Mouse (Mus musculus): ENCODE data around the gene Hoxb4. TPM values are rescaled to one million over a fixed set of nuclear protein-coding genes. Genes with fewer than 3 reads are reported as not detected.
A peak's percentile ranks its signal among the peaks of the same experiment; 100 is the strongest.

Hoxb4 gene
- polyA plus RNA-seq, 1 experiment from 2014 or later = 10.2 TPM

DNA sequence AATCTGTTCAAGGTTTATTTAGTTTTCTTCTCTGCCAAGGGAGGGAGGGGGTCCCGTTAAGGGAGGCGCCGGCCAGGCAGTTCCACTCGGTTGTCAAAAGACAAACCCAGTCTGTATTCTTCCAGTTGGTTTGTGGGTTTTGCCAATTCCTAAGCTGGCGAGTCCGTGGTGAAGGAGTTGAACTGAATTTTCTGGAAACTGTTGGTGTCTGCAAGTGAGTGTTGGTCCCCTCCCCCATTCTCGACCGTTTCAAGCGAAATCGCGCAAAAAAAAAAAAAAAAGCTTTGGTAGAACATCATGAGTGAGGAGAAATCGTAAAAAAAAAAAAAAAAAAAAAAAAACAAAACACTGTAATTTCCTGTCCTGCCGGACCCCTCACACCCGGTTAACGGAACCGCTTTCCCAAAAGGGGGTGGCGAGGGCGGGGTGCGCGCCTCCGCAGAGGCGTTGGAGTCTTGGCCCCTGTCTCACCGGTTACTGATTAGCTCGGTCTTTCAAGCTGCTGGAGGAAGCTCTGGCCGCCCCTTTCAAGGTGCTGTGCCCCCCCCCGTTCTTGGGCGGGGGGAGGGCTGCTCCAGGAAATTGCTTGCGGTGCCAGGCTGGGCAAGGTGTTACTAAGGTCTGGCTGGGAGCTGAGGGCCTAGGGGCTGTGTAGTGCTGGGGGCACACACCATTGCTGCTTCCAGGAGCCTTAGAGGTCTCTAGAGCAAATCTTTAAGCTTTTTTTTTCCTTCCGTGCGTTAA lies 22.8 kb upstream of the Hoxb4 start:
- H3K9ac ChIP-seq = peak overlapping the region; percentile 100
- H3K4me2 ChIP-seq (replicated peaks) = peak overlapping the region; percentile 100
- peaks cover 28% of the 10 kb centered on the region for H3K4me1 ChIP-seq
- H3K27me3 ChIP-seq (replicated peaks) = no peaks in the 10 kb centered on the region
- under 1% methylated on average over 30 of the region's 30 CpGs for whole genome bisulfite sequencing
- peak overlapping the region; percentile 99 for H3K27ac ChIP-seq
- no peak for ATAC-seq (ENCODE audit: low FRiP score, low read depth)
- H3K9me3 ChIP-seq = no peaks in the 10 kb centered on the region
- no peaks in the 10 kb centered on the region for H3K36me3 ChIP-seq
- H3K4me3 ChIP-seq = peak overlapping the region; percentile 99

DNA sequence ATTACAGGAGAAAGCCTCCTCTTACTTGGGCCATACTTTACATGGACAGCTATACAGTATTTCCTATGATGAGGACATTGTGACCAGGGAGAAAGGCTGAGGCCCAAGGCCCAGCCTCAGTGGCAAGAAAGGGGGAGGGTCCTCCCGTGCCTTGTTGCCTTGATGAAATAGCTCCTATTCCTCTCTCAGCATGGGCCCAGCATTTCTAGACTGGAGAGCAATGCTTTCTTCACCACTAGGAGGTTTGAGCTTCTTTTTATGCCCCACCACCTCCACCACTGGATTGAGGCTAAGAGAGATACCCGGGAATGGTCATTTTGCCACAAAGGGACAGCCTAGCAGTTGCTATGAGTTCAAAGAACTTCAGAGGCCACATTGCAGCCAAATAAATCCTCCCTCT lies 21.1 kb upstream of the Hoxb4 start:
- Histone ChIP-seq H3K9me3 (no peaks in the 10 kb centered on the region), H3K4me2 (replicated peaks) (peak overlapping the region; percentile 100), H3K9ac (peak overlapping the region; percentile 100), H3K4me1 (peaks cover 28% of the 10 kb centered on the region), H3K36me3 (peaks cover 14% of the 10 kb centered on the region), H3K4me3 (peak overlapping the region; percentile 99), H3K27ac (peak overlapping the region; percentile 99), H3K27me3 (replicated peaks) (no peaks in the 10 kb centered on the region)
- ATAC-seq (ENCODE audit: low FRiP score, low read depth) = no peak
- 3% methylated on average over 2 of the region's 2 CpGs for WGBS

DNA sequence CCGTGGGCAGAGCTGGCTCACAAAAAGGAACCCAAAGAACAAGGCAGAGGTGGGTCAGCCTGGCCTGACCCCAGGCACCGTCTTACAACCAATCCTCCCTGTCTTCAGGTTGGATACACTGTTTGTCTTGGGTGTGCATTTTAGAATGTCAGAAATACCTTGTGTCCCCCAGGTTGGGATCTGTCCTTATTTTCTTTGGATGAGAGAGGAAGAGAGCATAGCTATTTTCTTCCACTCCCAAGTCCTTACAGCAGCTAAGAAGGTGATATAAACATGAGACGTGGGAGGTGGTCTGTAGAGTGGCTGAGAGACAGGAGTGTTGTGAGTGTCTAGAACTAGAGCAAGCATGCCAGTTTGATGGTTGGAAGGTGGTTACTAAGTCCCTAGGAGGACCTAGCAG lies 20.6 kb upstream of the Hoxb4 start:
- no peaks in the 10 kb centered on the region for H3K9me3 ChIP-seq
- peaks cover 33% of the 10 kb centered on the region for H3K4me1 ChIP-seq
- H3K4me3 ChIP-seq = peak overlapping the region; percentile 99
- ATAC-seq (ENCODE audit: low FRiP score, low read depth) = no peak
- H3K27ac ChIP-seq = peak overlapping the region; percentile 99
- no peaks in the 10 kb centered on the region for H3K27me3 ChIP-seq (replicated peaks)
- H3K36me3 ChIP-seq = peaks cover 15% of the 10 kb centered on the region
- H3K4me2 ChIP-seq (replicated peaks) = peak overlapping the region; percentile 100
- peak overlapping the region; percentile 100 for H3K9ac ChIP-seq
- 4% methylated on average over 3 of the region's 3 CpGs for WGBS

DNA sequence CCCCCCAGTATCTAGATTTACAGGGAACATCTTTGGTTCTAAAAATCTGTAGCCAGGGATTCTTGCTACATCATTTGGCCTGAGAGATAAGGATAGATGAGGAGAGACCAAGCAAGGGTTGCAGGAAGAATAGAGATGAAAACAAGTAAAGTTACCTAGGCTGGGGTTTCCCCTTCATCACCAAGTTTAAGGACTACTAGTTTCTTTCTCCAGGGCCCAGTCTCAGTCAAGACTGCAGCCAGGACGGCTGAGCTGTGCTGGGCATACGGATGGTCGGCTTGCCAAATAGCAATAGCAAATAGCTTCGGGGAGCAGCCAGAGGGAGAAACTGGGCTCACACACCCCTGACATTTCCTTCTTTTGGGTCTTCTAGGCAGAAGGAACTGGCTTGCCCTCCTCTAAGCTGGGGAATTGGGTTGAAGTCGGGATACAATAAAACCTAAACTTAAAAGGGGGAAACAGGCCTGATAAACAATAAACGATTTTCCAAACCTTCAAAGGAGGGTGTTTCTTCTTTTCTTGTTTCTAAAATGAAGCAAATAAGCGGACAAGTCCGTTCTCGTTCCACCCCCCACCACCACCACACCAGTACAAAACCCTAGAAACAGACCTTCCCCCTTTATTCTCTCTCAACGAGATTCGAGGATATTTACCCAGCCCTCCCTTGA lies 20.0 kb upstream of the Hoxb4 start:
- no peaks in the 10 kb centered on the region for H3K27me3 ChIP-seq (replicated peaks)
- H3K9me3 ChIP-seq = no peaks in the 10 kb centered on the region
- peaks cover 15% of the 10 kb centered on the region for H3K36me3 ChIP-seq
- H3K4me1 ChIP-seq = peaks cover 34% of the 10 kb centered on the region
- H3K27ac ChIP-seq = peak overlapping the region; percentile 99
- ATAC-seq (ENCODE audit: low FRiP score, low read depth) = no peak
- H3K4me3 ChIP-seq = peak overlapping the region; percentile 99
- peak overlapping the region; percentile 100 for H3K4me2 ChIP-seq (replicated peaks)
- WGBS = 3% methylated on average over 11 of the region's 11 CpGs
- peak overlapping the region; percentile 100 for H3K9ac ChIP-seq

DNA sequence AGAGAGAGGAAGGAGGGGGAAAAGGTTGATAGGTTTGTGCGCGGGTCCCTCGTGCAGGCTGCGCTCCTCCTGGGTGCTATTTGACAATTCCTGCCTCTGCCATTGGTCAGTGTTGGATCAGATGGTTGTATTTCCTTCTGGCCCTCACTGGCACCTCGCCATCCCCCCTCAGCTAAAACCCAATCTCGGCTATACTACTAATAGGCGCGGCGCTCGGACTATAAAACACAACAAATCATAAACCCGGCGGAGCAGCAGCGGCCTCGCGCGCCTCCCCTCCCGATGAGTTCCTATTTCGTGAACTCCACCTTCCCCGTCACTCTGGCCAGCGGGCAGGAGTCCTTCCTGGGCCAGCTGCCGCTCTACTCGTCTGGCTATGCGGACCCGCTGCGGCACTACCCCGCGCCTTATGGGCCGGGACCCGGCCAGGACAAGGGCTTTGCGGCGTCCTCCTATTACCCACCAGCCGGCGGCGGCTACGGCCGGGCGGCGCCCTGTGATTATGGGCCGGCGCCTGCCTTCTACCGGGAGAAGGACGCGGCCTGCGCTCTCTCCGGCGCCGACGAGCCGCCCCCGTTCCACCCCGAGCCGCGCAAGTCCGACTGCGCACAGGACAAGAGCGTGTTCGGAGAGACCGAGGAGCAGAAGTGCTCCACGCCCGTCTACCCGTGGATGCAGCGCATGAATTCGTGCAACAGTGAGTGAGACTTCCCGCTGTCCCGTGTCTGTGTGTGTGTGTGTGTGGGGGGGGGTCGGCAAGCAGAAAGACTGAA lies 19.0 kb upstream of the Hoxb4 start:
- H3K4me3 ChIP-seq = peak overlapping the region; percentile 99
- H3K9ac ChIP-seq = peak overlapping the region; percentile 100
- H3K9me3 ChIP-seq = no peaks in the 10 kb centered on the region
- no peak for ATAC-seq (ENCODE audit: low FRiP score, low read depth)
- peaks cover 18% of the 10 kb centered on the region for H3K36me3 ChIP-seq
- under 1% methylated on average over 66 of the region's 66 CpGs for WGBS
- peak overlapping the region; percentile 100 for H3K4me2 ChIP-seq (replicated peaks)
- no peaks in the 10 kb centered on the region for H3K27me3 ChIP-seq (replicated peaks)
- H3K27ac ChIP-seq = peak overlapping the region; percentile 99
- peaks cover 40% of the 10 kb centered on the region for H3K4me1 ChIP-seq

DNA sequence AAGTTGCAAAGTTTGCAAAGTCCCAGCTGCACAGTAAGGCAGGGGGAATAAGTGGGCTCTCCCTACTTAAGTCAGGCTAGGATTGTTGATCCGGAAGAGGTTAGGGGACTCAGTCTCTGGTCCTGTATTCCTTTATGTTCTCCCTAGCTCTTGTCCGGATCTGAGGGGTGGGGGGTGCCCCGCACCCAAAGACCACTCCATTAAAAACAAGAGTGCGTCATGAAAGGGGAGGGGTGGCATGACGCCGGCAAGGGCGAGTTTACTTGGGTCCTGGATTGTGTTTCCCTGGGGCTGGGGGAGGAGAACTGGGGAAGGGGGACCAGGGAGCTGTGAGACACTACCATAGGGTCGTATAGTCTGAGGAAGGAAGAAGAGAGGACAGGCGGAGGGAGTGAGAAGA lies 18.3 kb upstream of the Hoxb4 start:
- peaks cover 40% of the 10 kb centered on the region for H3K4me1 ChIP-seq
- H3K27ac ChIP-seq = peak overlapping the region; percentile 99
- H3K9me3 ChIP-seq = no peaks in the 10 kb centered on the region
- peak overlapping the region; percentile 99 for H3K4me3 ChIP-seq
- no peak for ATAC-seq (ENCODE audit: low FRiP score, low read depth)
- peak overlapping the region; percentile 100 for H3K9ac ChIP-seq
- peaks cover 18% of the 10 kb centered on the region for H3K36me3 ChIP-seq
- WGBS = under 1% methylated on average over 9 of the region's 9 CpGs
- peak overlapping the region; percentile 100 for H3K4me2 ChIP-seq (replicated peaks)
- H3K27me3 ChIP-seq (replicated peaks) = no peaks in the 10 kb centered on the region

DNA sequence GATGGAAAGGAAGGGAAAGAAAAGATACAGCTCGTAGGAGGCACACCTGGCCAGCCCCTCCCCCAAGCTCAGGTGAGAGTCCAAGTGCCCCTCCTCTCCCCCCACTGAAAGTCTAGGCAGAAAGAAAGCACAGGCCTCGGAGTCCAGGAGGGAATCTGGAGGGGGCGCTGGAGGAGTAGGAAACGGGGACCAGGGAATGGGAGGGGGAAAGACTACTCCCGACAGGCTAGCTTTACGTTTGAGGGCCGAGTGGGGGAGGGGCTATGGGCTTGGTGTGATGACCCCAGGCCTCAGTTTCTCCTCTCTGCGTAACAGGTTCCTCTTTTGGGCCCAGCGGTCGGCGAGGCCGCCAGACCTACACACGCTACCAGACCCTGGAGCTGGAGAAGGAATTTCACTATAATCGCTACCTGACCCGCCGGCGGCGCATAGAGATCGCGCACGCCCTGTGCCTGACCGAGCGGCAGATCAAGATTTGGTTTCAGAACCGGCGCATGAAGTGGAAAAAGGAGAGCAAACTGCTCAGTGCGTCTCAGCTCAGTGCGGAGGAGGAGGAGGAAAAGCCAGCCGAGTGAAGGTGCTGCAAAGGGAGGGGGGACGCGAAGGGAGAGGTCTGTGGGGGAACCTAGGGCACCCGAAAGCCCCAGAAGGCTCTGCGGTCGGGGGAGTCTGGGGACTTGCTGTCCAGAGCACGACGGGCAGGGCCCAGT lies 17.6 kb upstream of the Hoxb4 start:
- H3K27me3 ChIP-seq (replicated peaks) = no peaks in the 10 kb centered on the region
- H3K4me3 ChIP-seq = peak overlapping the region; percentile 99
- ATAC-seq (ENCODE audit: low FRiP score, low read depth) = no peak
- peaks cover 24% of the 10 kb centered on the region for H3K36me3 ChIP-seq
- WGBS = under 1% methylated on average over 35 of the region's 35 CpGs
- no peaks in the 10 kb centered on the region for H3K9me3 ChIP-seq
- H3K4me1 ChIP-seq = peaks cover 40% of the 10 kb centered on the region
- H3K27ac ChIP-seq = peak overlapping the region; percentile 99
- peak overlapping the region; percentile 100 for H3K4me2 ChIP-seq (replicated peaks)
- H3K9ac ChIP-seq = peak overlapping the region; percentile 100

DNA sequence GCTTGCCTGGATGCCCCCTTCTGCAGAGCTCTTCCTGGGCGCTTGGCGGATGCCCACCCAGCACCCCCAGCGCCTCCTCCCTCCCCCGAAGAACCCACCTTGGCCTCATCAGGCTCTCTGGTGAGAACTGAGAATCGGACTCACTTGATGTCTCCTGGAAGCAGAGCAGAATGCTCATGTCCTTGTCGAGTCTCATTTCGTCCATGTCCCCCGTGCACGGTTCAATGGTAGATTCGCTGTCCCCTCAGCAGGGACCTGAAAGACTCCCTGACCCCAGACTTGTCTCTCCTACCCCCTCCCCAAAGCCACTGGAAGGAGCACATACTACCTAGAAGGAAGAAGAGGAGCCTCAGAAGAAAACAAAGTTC lies 17.0 kb upstream of the Hoxb4 start:
- Histone ChIP-seq H3K9me3 (no peaks in the 10 kb centered on the region), H3K4me3 (peak overlapping the region; percentile 99), H3K36me3 (peaks cover 26% of the 10 kb centered on the region), H3K27me3 (replicated peaks) (no peaks in the 10 kb centered on the region), H3K27ac (peak overlapping the region; percentile 99), H3K4me2 (replicated peaks) (peak overlapping the region; percentile 100), H3K9ac (peak overlapping the region; percentile 100), H3K4me1 (peaks cover 43% of the 10 kb centered on the region)
- 2% methylated on average over 10 of the region's 10 CpGs for WGBS
- no peak for ATAC-seq (ENCODE audit: low FRiP score, low read depth)

DNA sequence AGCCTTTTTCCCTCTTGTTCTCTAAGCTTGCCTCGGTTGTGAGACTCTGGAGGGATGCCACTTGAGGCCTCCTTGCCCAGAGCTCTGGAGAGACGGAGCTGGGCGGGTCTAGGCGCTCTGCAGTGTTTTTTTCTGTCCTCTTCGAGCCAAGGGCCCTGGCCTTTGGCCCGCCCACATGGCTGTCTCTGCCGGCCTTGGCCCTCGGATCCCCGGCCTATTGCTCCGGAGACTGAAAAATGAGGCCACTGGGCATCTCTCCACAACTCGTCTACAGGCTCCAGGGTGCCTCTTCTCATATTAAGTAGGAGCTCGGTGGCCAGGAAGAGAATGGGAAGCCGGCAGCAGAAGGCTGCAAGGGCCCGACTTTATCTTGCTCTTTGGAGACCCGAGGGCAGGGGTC lies 16.2 kb upstream of the Hoxb4 start:
- H3K9me3 ChIP-seq = no peaks in the 10 kb centered on the region
- peak overlapping the region; percentile 100 for H3K9ac ChIP-seq
- peak overlapping the region; percentile 99 for H3K4me3 ChIP-seq
- H3K36me3 ChIP-seq = peaks cover 26% of the 10 kb centered on the region
- 1% methylated on average over 15 of the region's 15 CpGs for WGBS
- no peak for ATAC-seq (ENCODE audit: low FRiP score, low read depth)
- H3K27me3 ChIP-seq (replicated peaks) = no peaks in the 10 kb centered on the region
- peak overlapping the region; percentile 100 for H3K4me2 ChIP-seq (replicated peaks)
- H3K27ac ChIP-seq = peak overlapping the region; percentile 99
- peaks cover 45% of the 10 kb centered on the region for H3K4me1 ChIP-seq

DNA sequence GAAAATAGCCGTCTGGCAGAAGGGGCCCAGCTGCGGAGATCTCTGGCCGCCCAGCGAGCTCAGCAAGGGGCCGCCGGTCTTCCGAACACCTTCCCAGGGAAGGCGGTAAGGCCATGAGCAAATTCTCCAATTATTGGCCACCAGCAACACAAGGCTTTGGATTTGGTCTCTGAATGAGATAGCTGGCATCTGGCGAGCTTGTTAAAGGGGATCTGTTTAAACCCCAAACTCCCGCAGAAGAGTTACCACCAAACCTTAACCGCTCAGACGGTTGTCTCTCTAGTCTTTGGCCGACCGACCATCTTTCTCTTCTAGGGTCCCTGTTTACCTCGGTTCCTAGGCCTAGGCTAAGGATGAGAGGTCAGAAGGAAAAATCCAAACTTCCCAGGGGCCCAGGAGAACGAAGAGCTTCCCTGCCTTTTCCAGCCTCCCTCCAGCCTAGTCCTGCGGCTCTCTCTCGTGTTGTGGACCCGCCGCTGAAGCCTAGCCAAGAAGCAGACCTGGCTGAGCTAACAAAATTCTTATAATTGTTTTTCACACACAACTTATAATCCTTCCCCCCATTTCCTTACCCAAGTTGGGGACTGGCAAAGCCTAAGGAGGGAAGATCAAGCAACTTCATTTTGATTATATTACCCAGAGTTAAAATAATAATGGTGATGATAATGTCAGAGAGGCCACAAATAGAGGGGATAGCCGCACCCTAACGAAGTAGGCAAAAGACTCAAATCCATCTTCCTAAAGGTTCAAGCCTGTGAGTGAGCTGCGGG lies 15.5 kb upstream of the Hoxb4 start:
- Histone ChIP-seq H3K9me3 (no peaks in the 10 kb centered on the region), H3K9ac (peak overlapping the region; percentile 100), H3K27me3 (replicated peaks) (no peaks in the 10 kb centered on the region), H3K4me3 (peak overlapping the region; percentile 99), H3K27ac (peak overlapping the region; percentile 99), H3K4me2 (replicated peaks) (peak overlapping the region; percentile 100), H3K4me1 (peaks cover 47% of the 10 kb centered on the region), H3K36me3 (peaks cover 26% of the 10 kb centered on the region)
- WGBS = 3% methylated on average over 23 of the region's 23 CpGs
- ATAC-seq (ENCODE audit: low FRiP score, low read depth) = no peak
